Mouse (Mus musculus): Measurements from ENCODE around the gene Bmp3. TPM values are rescaled to one million over a fixed set of nuclear protein-coding genes. Genes with fewer than 3 reads are reported as not detected.

Gene Bmp3
- 0.65 and 0.68 TPM in 2 replicates for polyA plus RNA-seq (2016; fragmentation: Nextera tagmentation; extraction: Ambion mirVana)

DNA sequence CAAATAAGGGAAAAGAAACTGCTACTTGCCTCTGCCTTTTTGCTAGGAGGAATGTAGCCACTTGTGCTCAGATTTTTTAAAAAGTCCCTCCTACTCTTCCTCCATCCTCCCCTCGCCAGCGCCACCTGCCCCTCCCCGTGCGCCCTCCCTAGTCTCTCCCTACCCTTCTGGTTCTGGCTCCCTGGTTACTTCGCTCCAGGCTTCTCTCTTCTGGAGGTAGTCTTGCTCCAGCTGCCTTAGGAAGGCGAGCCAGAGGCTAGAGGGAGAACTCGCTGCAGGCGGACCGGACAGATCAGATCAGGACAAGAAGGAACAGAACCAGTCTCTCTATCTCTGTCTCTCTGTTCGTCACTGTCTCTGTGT is at the start of gene Bmp3:
TSS of gene Bmp3 (plus strand) at position 152 of the 363 bp plus-strand sequence.
- Histone ChIP-seq H3K4me1 (replicated peaks) (peaks cover 14% of the 10 kb centered on the region; the same call in 1 of the 2 replicates), H3K4me2 (peak within 1 kb of the TSS; percentile 98), H3K4me3 (peak within 1 kb of the TSS; percentile 59), H3K9me3 (replicated peaks) (no peaks in the 10 kb centered on the region), H3K27ac (ENCODE audit: poor library complexity, severe bottlenecking) (no peak within 1 kb of the TSS), H3K36me3 (no peaks in the 10 kb centered on the region), H3K27me3 (replicated peaks) (peaks cover 62% of the 10 kb centered on the region), H3K9ac (peak within 1 kb of the TSS; percentile 39; the same call in 1 of the 2 replicates)
- WGBS, result 9% methylated on average over 10 of the region's 10 CpGs
- no peak for ATAC-seq (ENCODE audit: insufficient number of reproducible peaks, low FRiP score)

- 64% methylated on average over 6 of the region's 6 CpGs for WGBS
- Histone ChIP-seq H3K27ac (ENCODE audit: poor library complexity, severe bottlenecking) (no peak overlapping the region), H3K4me3 (no peak overlapping the region), H3K4me1 (replicated peaks) (no peaks in the 10 kb centered on the region), H3K9ac (no peak overlapping the region), H3K9me3 (replicated peaks) (no peaks in the 10 kb centered on the region), H3K36me3 (no peaks in the 10 kb centered on the region), H3K27me3 (replicated peaks) (no peaks in the 10 kb centered on the region), H3K4me2 (no peak overlapping the region)
- ATAC-seq (ENCODE audit: insufficient number of reproducible peaks, low FRiP score), result no peak
These were observed 49.5 kb upstream of the Bmp3 start for GRCm38 (mm10) chr5:98804761-98805160.

DNA sequence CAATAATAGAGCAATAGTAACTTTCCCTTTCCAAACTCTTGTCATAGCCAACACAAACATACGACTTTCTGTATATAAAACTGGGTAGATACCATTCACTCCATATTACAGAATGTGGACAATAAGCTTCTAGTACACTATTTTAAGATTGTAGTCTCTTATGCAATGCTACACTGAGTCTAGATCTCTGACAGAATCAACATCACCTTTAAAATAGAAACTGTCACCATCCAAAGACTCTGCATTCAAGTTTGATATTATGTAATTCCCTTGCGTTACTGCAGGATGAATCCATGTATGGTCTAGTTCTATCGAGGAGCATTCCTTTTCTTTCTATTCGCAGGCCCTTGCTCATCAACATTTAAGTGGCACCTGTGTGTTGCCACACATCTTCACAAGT is 47.7 kb upstream of the Bmp3 start:
- no peak overlapping the region for H3K9ac ChIP-seq
- WGBS, result 86% methylated on average over 4 of the region's 4 CpGs
- H3K4me1 ChIP-seq (replicated peaks), result no peaks in the 10 kb centered on the region
- H3K4me3 ChIP-seq, result no peak overlapping the region
- no peak overlapping the region for H3K27ac ChIP-seq (ENCODE audit: poor library complexity, severe bottlenecking)
- H3K9me3 ChIP-seq (replicated peaks), result no peaks in the 10 kb centered on the region
- no peaks in the 10 kb centered on the region for H3K36me3 ChIP-seq
- no peak for ATAC-seq (ENCODE audit: insufficient number of reproducible peaks, low FRiP score)
- no peak overlapping the region for H3K4me2 ChIP-seq
- no peaks in the 10 kb centered on the region for H3K27me3 ChIP-seq (replicated peaks)

DNA sequence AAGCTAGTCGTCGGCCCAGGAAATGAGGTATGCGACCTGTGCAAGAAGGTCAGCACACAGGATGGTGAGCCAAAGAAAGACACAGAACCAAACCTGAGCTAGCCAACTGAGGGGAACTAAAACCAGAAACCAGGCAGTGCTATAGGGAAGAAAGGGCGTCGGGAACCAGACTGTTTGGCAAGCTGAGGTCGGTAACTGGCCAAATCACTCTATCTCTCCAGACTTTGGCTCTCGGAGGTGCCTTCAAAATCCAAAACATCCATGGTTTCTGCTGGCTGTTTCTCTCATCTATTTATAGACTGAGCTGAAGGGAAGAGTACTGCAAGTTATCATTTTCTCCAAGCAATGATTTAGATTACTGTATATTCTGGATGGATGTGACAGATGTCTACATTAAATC is 47.2 kb upstream of the Bmp3 start:
- ATAC-seq (ENCODE audit: insufficient number of reproducible peaks, low FRiP score), result no peak
- H3K27ac ChIP-seq (ENCODE audit: poor library complexity, severe bottlenecking), result no peak overlapping the region
- H3K9ac ChIP-seq, result no peak overlapping the region
- H3K4me3 ChIP-seq, result no peak overlapping the region
- 75% methylated on average over 7 of the region's 7 CpGs for WGBS
- no peaks in the 10 kb centered on the region for H3K36me3 ChIP-seq
- H3K4me1 ChIP-seq (replicated peaks), result no peaks in the 10 kb centered on the region
- no peaks in the 10 kb centered on the region for H3K9me3 ChIP-seq (replicated peaks)
- no peaks in the 10 kb centered on the region for H3K27me3 ChIP-seq (replicated peaks)
- H3K4me2 ChIP-seq, result no peak overlapping the region

DNA sequence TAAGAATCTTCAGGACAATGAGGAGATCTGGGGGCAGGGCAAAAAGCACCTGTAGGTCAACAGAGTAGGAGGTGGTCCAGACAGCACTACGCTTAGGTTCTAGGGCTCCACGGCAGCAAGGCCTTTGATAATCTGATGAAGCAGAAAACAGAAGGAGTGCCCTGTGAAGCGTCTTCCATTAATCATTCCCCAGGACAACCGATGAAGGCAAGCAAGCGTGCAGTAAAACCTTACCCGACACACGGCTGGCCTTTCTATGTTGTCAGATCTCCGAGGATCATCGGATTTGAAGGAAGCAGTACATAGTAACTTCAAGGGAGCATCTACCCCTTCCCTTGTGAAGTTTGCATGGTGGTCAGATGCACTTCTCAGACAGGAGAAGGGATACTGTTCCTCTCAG is 46.3 kb upstream of the Bmp3 start:
- H3K9ac ChIP-seq, result no peak overlapping the region
- H3K36me3 ChIP-seq, result no peaks in the 10 kb centered on the region
- H3K27me3 ChIP-seq (replicated peaks), result no peaks in the 10 kb centered on the region
- H3K4me3 ChIP-seq, result no peak overlapping the region
- no peak for ATAC-seq (ENCODE audit: insufficient number of reproducible peaks, low FRiP score)
- no peaks in the 10 kb centered on the region for H3K4me1 ChIP-seq (replicated peaks)
- H3K4me2 ChIP-seq, result no peak overlapping the region
- WGBS, result 71% methylated on average over 9 of the region's 9 CpGs
- no peak overlapping the region for H3K27ac ChIP-seq (ENCODE audit: poor library complexity, severe bottlenecking)
- H3K9me3 ChIP-seq (replicated peaks), result peaks cover 2% of the 10 kb centered on the region; the same call in 1 of the 2 replicates

DNA sequence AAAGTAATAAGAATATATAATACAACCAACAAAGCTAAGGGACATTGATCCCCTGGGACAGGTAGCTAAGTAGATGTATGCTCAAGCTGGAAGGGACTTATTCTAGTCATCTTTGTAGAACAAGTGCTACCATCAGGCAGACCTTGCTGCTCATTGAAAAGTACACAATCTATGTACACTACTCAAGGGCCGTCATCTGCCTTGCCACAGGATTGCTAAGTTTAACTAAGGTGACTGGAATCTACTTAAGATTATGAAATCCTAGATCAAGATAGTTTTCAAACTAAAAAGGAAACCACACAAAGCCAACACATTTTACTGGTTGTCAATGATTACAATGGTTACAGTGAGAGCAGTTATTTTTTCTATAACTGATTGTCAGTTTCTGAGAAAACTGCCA is 41.8 kb upstream of the Bmp3 start:
- no peak overlapping the region for H3K9ac ChIP-seq
- no peaks in the 10 kb centered on the region for H3K4me1 ChIP-seq (replicated peaks)
- no peaks in the 10 kb centered on the region for H3K27me3 ChIP-seq (replicated peaks)
- no peak overlapping the region for H3K4me3 ChIP-seq
- 88% methylated on average over 1 of the region's 1 CpGs for WGBS
- no peak overlapping the region for H3K4me2 ChIP-seq
- peaks cover 7% of the 10 kb centered on the region; the same call in 1 of the 2 replicates for H3K9me3 ChIP-seq (replicated peaks)
- H3K36me3 ChIP-seq, result no peaks in the 10 kb centered on the region
- H3K27ac ChIP-seq (ENCODE audit: poor library complexity, severe bottlenecking), result no peak overlapping the region
- no peak for ATAC-seq (ENCODE audit: insufficient number of reproducible peaks, low FRiP score)

DNA sequence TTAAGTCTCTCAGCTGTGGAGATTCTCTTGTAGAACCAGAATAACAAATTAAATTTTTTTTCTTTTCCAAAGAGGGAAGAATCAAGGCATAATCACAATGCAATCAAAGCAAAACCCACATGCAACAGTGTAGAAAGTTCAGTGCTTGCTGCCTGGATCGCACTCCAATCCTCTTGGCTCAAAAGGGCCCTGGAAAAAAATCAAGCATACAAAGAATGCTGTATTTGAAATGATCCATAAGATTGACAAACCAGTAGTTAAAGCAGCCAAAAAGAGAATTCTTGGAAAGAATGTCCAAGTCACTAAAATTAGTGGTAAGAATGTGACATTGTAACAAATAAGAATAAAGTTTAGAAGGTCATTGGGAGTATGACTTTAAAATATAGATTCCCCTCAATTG is 38.9 kb upstream of the Bmp3 start:
- no peak for ATAC-seq (ENCODE audit: insufficient number of reproducible peaks, low FRiP score)
- Histone ChIP-seq H3K9ac (no peak overlapping the region), H3K4me2 (no peak overlapping the region), H3K36me3 (no peaks in the 10 kb centered on the region), H3K27ac (ENCODE audit: poor library complexity, severe bottlenecking) (no peak overlapping the region), H3K4me3 (no peak overlapping the region), H3K27me3 (replicated peaks) (no peaks in the 10 kb centered on the region), H3K9me3 (replicated peaks) (peaks cover 7% of the 10 kb centered on the region; the same call in 1 of the 2 replicates), H3K4me1 (replicated peaks) (no peaks in the 10 kb centered on the region)
- 82% methylated on average over 1 of the region's 1 CpGs for WGBS

- Histone ChIP-seq H3K4me3 (no peak overlapping the region), H3K9ac (no peak overlapping the region), H3K27ac (ENCODE audit: poor library complexity, severe bottlenecking) (no peak overlapping the region), H3K4me2 (no peak overlapping the region), H3K9me3 (replicated peaks) (no peaks in the 10 kb centered on the region), H3K27me3 (replicated peaks) (peaks cover 5% of the 10 kb centered on the region), H3K4me1 (replicated peaks) (no peaks in the 10 kb centered on the region), H3K36me3 (no peaks in the 10 kb centered on the region)
- no peak for ATAC-seq (ENCODE audit: insufficient number of reproducible peaks, low FRiP score)
- WGBS, result 81% methylated on average over 9 of the region's 9 CpGs
These were observed 20.5 kb upstream of the Bmp3 start for GRCm38 (mm10) chr5:98833760-98834159.

GRCm38 (mm10) chr5:98834300-98834699 is 19.9 kb upstream of the Bmp3 start:
- WGBS, result 85% methylated on average over 6 of the region's 6 CpGs
- H3K27ac ChIP-seq (ENCODE audit: poor library complexity, severe bottlenecking), result no peak overlapping the region
- no peak for ATAC-seq (ENCODE audit: insufficient number of reproducible peaks, low FRiP score)
- H3K4me1 ChIP-seq (replicated peaks), result no peaks in the 10 kb centered on the region
- peaks cover 5% of the 10 kb centered on the region for H3K27me3 ChIP-seq (replicated peaks)
- H3K4me3 ChIP-seq, result no peak overlapping the region
- H3K4me2 ChIP-seq, result no peak overlapping the region
- H3K9me3 ChIP-seq (replicated peaks), result no peaks in the 10 kb centered on the region
- no peaks in the 10 kb centered on the region for H3K36me3 ChIP-seq
- no peak overlapping the region for H3K9ac ChIP-seq

GRCm38 (mm10) chr5:98842600-98843310 is 11.5 kb upstream of the Bmp3 start:
- no peaks in the 10 kb centered on the region; the same call in 1 of the 2 replicates for H3K27me3 ChIP-seq (replicated peaks)
- H3K4me2 ChIP-seq, result no peak overlapping the region
- H3K4me1 ChIP-seq (replicated peaks), result no peaks in the 10 kb centered on the region
- no peak overlapping the region for H3K27ac ChIP-seq (ENCODE audit: poor library complexity, severe bottlenecking)
- no peak for ATAC-seq (ENCODE audit: insufficient number of reproducible peaks, low FRiP score)
- H3K4me3 ChIP-seq, result no peak overlapping the region
- WGBS, result 79% methylated on average over 7 of the region's 7 CpGs
- H3K9ac ChIP-seq, result no peak overlapping the region
- H3K36me3 ChIP-seq, result no peaks in the 10 kb centered on the region
- no peaks in the 10 kb centered on the region for H3K9me3 ChIP-seq (replicated peaks)

- Histone ChIP-seq H3K36me3 (no peaks in the 10 kb centered on the region), H3K27ac (ENCODE audit: poor library complexity, severe bottlenecking) (no peak overlapping the region), H3K27me3 (replicated peaks) (peaks cover 3% of the 10 kb centered on the region; the same call in 1 of the 2 replicates), H3K4me1 (replicated peaks) (no peaks in the 10 kb centered on the region), H3K4me2 (no peak overlapping the region), H3K9me3 (replicated peaks) (no peaks in the 10 kb centered on the region), H3K4me3 (no peak overlapping the region), H3K9ac (no peak overlapping the region)
- no peak for ATAC-seq (ENCODE audit: insufficient number of reproducible peaks, low FRiP score)
- WGBS, result 69% methylated on average over 1 of the region's 1 CpGs
These were observed 9.6 kb upstream of the Bmp3 start for GRCm38 (mm10) chr5:98844664-98845063.

Data from heart, embryonic 12.5 days (tissue).